Mouse (Mus musculus) telencephalon, adult 2 months (tissue): ENCODE results near the gene Gjb4.

Source experiments
- DNase-seq: peaks from one replicate; pipeline ENCODE4 v3.0.0-alpha.2; 2011; ENCODE audit warnings: low read depth, low spot score

The Gjb4 gene

DNA sequence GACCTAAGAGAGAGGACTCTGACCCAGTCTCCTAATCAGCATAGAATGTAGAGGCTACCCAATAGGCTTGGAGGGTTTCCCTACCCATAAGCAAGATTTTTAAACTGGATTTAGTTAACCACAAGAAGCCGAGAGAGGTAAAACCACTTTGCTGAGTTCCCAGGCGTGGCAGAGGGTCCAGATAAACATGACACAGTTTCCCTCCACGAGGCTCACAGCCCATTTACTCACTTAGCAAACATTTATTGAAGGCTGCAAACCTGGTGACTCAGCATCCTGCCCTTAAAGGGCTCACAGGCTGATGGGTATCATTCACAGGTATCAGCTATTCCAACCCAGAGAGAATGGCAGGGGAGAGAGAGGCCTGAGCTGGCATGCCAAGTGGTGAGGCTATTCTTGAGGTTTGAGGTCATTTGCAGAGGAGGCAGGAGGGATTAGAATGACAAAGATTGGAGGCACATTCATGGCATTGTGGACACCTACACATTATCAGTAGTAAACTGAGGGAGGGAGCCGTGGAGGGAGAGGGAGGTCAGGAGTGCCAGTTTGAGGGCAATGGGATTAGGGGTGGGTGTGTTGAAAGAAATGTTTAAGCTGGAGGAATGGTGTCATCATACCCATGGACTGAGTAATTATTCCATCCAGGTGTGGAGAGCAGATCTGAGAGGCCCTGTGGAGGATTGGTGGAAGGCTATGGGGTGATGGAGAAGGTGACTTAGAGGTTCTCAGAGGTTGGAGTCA, 4.2 kb downstream of the Gjb4 start:
- DNase-seq = no peak

GRCm38 (mm10) chr4:127345000-127345399, 8.9 kb downstream of the Gjb4 start:
- DNase-seq = no peak

GRCm38 (mm10) chr4:127341372-127341771, 12.5 kb downstream of the Gjb4 start:
- DNase-seq = no peak

DNA sequence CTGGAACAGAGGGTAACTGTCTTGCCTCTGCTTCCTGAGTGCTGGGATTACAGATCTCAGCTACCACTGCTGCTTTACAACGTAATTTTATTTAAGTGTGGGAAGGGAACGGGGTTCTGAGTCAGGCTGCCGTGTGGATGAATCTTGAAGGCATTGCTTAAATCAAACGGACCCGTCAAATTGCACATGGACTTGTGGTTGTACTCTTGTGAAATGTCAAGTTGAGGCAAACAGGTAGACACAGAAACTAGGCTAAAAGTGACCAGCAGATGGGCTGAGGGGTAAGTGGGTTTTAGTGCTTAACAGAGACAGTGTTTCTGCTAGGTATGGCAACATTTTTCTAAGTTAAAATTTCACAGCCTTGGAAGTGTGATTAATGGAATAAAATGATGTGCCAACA, 16.2 kb downstream of the Gjb4 start:
- DNase-seq = no peak

DNA sequence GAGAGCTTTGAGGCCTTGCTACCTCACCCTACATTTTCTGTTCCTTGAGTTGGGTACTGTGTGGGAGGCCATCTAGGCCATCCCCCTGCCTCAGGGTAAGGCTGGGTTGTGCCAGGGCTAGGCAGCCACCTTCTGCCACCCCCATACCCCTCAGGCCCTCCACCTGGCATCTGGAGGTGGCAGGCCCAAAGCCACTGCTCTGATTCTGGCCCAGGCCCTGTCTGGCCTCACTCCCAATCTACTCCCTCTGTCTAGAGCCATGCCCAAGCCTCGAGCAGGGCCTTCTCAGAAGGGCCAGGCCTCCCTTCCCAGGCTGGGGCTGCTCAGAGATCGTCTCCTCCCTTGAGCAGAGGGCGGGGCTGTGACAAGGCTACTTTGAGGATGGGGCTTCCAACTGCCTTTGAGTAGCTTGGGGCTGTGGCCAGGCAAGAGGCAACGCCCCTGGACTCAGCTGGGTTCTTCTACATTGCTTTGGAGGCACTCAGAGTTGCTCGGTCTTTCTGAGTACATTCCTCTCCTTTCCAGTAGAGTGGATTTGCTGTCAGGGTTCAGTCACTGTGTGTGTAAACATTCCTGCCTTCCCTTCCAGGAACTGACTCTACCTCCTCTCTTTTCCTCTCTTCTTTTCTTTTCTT, 18.9 kb downstream of the Gjb4 start:
- no peak for DNase-seq

DNA sequence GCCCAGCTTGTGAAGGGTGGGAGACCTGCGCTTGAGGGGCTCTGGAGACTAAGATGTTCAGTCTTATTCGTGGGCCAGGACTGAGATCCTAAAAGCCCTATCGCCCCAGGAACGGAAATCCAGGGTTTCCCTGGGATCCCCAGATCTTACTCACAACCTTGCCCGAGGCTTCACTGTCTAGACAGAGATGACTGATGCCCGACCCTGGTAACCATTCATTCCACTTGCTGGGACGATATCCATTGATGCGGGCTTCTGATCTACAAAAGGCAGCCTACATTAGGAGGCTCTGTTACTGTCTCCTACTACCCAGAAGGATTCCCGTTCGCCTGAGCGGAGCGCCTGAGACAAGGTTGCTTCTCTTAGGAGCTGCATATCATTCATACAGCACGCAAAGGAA, 22.7 kb downstream of the Gjb4 start:
- no peak for DNase-seq

- no peak for DNase-seq
Observed at GRCm38 (mm10) chr4:127330181-127331100, 23.4 kb downstream of the Gjb4 start, which contains the start of gene Gjb3. Gene Gjb3 (minus strand): TSS chr4:127330844.

GRCm38 (mm10) chr4:127329751-127330150, 24.1 kb downstream of the Gjb4 start:
- no peak for DNase-seq

GRCm38 (mm10) chr4:127329046-127329445, 24.8 kb downstream of the Gjb4 start:
- no peak for DNase-seq

GRCm38 (mm10) chr4:127328378-127328777, 25.5 kb downstream of the Gjb4 start:
- DNase-seq = no peak

GRCm38 (mm10) chr4:127327749-127328148, 26.1 kb downstream of the Gjb4 start:
- no peak for DNase-seq

DNA sequence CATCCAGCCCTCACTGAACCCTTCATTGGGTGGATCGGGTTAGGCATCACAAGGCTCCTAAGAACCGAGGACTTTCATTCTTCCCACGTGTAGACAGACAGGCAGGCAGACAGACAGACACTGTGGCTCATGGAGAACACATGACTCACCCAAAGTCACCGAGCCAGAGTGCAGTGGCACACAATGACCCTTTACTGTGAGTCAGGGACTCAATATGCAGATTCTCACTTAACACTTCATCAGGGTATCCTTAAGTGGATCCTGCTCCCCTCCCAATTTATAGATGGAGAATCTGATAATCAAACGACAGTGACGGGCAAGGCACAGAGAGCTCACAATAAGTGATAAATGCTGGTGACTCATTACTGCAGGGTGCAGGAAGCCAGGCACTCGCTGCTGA, 26.6 kb downstream of the Gjb4 start:
- DNase-seq = no peak

- no peak for DNase-seq
Observed at GRCm38 (mm10) chr4:127325276-127325675, 28.6 kb downstream of the Gjb4 start.

DNA sequence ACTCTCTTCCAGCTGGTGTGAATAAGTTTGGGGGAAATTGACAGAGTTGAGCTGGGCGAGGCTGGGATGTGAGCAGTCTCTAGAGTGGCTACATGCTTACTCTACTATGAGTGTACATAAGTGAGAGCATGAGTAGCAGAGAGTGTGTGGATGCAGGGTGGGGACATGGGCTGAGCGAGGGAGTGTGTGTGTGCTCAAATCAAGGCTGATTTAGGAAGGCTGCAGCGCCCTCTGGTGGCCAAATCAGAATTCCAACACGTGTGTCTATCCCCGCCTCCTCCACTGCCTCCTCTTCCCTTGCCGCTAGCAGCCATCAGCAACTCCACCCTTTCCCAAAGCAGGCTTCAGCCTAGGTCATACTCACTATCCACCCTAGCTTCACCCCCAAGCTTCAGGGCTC, 29.1 kb downstream of the Gjb4 start:
- peak; percentile 73 for DNase-seq

GRCm38 (mm10) chr4:127324296-127324695, 29.6 kb downstream of the Gjb4 start:
- no peak for DNase-seq

GRCm38 (mm10) chr4:127323651-127324050, 30.2 kb downstream of the Gjb4 start:
- no peak for DNase-seq

- DNase-seq = no peak
Observed at GRCm38 (mm10) chr4:127319613-127320012, 34.3 kb downstream of the Gjb4 start.

DNA sequence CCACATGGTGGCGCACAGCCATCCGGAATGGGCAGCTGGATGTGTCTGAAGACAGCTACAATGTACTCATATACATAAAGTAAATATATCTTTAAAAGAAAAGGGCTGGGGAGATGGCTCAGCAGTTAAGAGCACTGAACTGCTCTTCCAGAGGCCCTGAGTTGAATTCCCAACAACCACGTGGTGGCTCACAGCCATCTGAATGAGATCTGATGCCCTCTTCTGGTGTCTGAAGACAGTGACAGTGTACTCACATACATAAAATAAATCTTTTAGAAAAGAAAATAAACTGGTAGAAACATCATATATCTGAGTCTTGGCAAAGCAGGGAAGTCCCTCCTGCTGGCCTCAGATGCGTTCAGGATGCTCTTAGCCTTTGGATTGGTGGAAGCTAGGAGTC, 36.7 kb downstream of the Gjb4 start:
- no peak for DNase-seq

DNA sequence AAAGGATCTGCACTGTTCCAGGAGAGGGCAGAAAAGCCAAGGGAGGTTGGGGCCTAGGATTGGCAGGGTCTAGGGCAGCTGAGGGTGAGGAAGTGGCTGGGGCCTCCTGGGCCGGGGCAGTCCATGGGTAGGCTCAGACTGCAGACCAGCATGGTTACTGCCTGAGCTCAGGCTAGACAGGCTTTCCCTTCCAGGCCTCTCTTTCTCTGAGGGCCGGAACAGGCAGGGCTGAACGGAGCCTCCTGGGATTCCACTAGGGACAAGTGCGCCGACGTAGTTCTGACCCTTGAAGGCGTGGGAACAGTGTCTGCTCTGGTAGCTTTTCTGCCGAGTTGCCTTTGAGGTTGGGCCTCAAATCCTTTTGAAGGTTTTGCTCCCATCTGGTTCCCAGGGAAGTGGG, 38.1 kb downstream of the Gjb4 start:
- DNase-seq = no peak

DNA sequence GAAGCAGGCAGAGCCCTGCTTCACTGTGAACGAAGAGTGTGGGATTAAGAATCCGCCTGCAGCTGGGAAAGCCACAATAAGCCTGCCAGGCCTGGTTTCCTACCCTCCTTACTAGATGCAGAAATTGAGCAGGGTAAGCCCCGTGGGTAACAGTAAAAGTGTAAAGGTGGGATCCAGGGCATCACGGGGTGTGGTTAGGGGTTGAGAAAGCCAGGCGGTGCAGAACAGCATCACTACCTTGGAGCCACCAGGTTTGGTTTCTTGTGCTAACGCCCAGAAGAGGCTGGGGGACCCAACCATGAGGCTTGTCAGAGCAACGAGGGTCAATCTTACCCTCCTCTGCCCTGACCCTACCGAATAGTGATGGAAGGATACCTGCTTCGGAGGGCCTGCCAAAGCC, 39.3 kb downstream of the Gjb4 start:
- DNase-seq = no peak

DNA sequence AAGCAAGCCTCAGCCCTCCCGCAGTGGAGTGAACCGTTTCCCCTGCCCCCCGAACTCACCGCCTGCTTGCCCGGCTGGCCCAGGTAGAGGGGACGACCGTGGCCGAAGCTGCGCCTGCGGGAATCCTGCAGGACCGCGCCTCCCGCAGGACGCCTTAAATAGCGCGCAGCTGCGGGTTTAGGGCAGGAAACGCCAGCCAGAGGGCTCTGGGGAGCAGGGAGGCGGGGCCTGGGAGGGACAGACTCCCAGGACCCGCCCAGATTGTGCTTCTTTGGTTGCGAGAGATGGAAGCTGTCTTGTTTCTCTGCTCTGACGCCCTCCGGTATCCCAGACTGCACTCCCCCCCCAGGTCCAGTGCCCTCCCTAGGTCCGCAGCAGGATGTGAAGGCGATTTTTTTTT, 40.0 kb downstream of the Gjb4 start, which contains the start of gene Gja4:
Gene Gja4, minus strand, starts transcription at position 179 of the 400 bp plus-strand sequence.
- DNase-seq = peak; percentile 33

DNA sequence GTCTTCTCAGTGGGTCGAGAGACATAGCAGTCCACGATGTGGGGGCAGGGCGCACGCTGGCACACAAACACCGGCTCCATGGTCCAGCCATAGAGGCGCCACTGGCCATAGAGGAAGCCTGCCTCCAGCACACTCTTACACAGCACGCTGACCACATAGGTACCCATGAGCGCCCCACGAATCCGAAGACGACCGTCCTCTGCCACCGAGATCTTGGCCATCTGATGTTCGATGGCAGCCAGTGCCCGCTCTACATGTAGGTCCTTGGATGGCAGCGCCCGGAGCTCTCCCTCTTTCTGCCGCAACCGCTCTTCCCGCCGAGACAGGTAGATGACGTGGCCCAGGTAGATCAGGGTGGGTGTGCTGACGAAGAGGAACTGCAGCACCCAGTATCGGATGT, 41.5 kb downstream of the Gjb4 start:
- no peak for DNase-seq
